Mouse (Mus musculus) cerebellum, adult 11-12 months (tissue): ENCODE data around the gene Atn1.
A peak's percentile ranks its signal among the peaks of the same experiment; 100 is the strongest.

Experiments used
- DNase-seq: peaks from one replicate; pipeline ENCODE4 v3.0.0; 2022

The Atn1 gene

GRCm38 (mm10) chr6:124708289-124708889 is 47.9 kb downstream of the Atn1 start:
- DNase-seq: no peak

GRCm38 (mm10) chr6:124706061-124706627 is 50.2 kb downstream of the Atn1 start:
- no peak for DNase-seq

GRCm38 (mm10) chr6:124704417-124704816 is 51.9 kb downstream of the Atn1 start:
- no peak for DNase-seq

- DNase-seq: no peak
Observed at GRCm38 (mm10) chr6:124703789-124704188, 52.5 kb downstream of the Atn1 start.

GRCm38 (mm10) chr6:124702784-124703103 is 53.6 kb downstream of the Atn1 start:
- peak; percentile 57 for DNase-seq

GRCm38 (mm10) chr6:124702102-124702783 is 54.1 kb downstream of the Atn1 start:
- no peak for DNase-seq

GRCm38 (mm10) chr6:124701338-124701737 is 55.0 kb downstream of the Atn1 start:
- no peak for DNase-seq

- peak; percentile 55 for DNase-seq
Observed at GRCm38 (mm10) chr6:124699962-124700610, 56.2 kb downstream of the Atn1 start.

- DNase-seq: no peak
Observed at GRCm38 (mm10) chr6:124699366-124699765, 57.0 kb downstream of the Atn1 start.

- DNase-seq: no peak
Observed at GRCm38 (mm10) chr6:124698751-124699150, 57.6 kb downstream of the Atn1 start.

- no peak for DNase-seq
Observed at GRCm38 (mm10) chr6:124696441-124697150, 59.7 kb downstream of the Atn1 start.

- peak; percentile 77 for DNase-seq
Observed at GRCm38 (mm10) chr6:124694166-124694955, 62.0 kb downstream of the Atn1 start.

- DNase-seq: no peak
Observed at GRCm38 (mm10) chr6:124693243-124693981, 62.9 kb downstream of the Atn1 start.
